Mouse (Mus musculus) embryonic facial prominence, embryonic 15.5 days (tissue): ENCODE data around the gene Furin. TPM values are rescaled to one million over a fixed set of nuclear protein-coding genes. Genes with fewer than 3 reads are reported as not detected.

Experiments
- ATAC-seq: fragments of 200-750 bp; cut with Nextera tagmentation; 2 replicates; pipeline ENCODE4 v1.8.0; 2017; ENCODE audit warnings: low read depth, moderate TSS enrichment; ENCODE audit not compliant: insufficient number of reproducible peaks, low FRiP score, low TSS enrichment
- H3K27ac ChIP-seq: fragments of 300-500 bp; sonication (generic); replicated peaks from 2 replicates; pipeline ENCODE4 v1.5.1; 2015; ENCODE audit warnings: mild to moderate bottlenecking, inconsistent platforms
- H3K27me3 ChIP-seq: fragments of 300-500 bp; sonication (generic); 2 replicates; pipeline ENCODE4 v1.6.1; 2015; ENCODE audit warnings: inconsistent platforms
- H3K36me3 ChIP-seq: fragments of 300-500 bp; sonication (generic); 2 replicates; pipeline ENCODE4 v1.6.1; 2015; ENCODE audit warnings: mild to moderate bottlenecking, inconsistent platforms
- H3K4me1 ChIP-seq: fragments of 300-500 bp; sonication (generic); 2 replicates; pipeline ENCODE4 v1.6.1; 2015; ENCODE audit warnings: inconsistent platforms
- H3K4me2 ChIP-seq: fragments of 300-500 bp; sonication (generic); replicated peaks from 2 replicates; pipeline ENCODE4 v1.6.1; 2015; ENCODE audit warnings: mild to moderate bottlenecking, inconsistent platforms
- H3K4me3 ChIP-seq: fragments of 300-500 bp; sonication (generic); replicated peaks from 2 replicates; pipeline ENCODE4 v1.5.1; 2015; ENCODE audit warnings: mild to moderate bottlenecking, inconsistent platforms
- H3K9ac ChIP-seq: fragments of 300-500 bp; sonication (generic); 2 replicates; pipeline ENCODE4 v1.6.1; 2015; ENCODE audit warnings: inconsistent platforms
- H3K9me3 ChIP-seq: fragments of 300-500 bp; sonication (generic); replicated peaks from 2 replicates; pipeline ENCODE4 v1.6.1; 2016; ENCODE audit warnings: inconsistent platforms
- WGBS: fragments of 180-500 bp; shearing (Covaris S2); methylation state at CpG from one replicate; pipeline ENCODE4 v1.1.7; 2015; 5-methylcytosine and 5-hydroxymethylcytosine counted together
- polyA plus RNA-seq: library from polyadenylated mRNA; unstranded; fragments of >200 nt; fragmentation: Nextera tagmentation; extraction: Ambion mirVana; gene quantifications from 2 replicates; pipeline ENCODE4 v1.2.1, GENCODE M21; 2015

Gene Furin
- polyA plus RNA-seq, 1 experiment from 2014 or later, result 16.0 TPM

DNA sequence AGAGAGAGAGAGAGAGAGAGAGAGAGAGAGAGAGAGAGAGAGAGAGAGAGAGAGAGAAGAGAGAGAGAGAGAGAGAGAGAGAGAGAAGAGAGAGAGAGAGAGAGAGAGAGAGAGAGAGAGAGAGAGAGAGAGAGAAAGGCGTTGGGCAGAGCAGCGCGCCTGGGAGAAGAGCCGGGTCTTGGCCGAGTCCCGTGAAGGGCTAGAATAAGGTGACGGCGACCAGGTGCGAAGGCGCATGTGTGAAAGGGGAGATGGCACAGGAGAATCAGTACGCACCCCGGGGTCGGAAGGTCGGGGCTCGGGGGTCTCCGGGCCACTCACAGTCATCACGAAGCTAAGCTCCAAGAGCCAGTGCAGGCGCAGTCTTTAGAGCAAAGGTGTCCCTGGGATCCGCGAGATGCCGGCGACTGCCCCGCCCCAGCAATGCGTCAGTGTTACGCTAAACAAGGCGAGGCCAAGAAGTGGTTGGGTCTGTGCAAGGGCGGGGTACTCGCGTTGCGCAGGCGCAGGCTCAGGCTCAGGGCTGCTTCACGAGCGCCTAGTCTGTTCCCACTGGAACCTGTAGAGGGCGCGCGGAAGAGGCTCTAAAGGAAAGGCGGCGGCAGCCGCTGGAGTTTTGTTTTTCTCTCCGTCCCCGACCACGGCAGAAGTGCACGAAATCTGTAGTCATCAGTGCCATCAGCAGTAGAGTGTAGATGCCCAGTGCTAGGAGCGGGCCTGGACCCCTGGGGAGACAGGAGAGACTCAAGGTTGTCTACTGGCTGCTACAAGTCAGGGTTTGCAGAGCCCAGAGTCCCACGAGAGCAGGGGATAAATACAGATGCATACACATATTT lies 65.2 kb downstream of the Furin start:
- peak overlapping the region; percentile 70 for H3K4me2 ChIP-seq
- H3K4me1 ChIP-seq, result peaks cover 43% of the 10 kb centered on the region
- peaks cover 23% of the 10 kb centered on the region for H3K36me3 ChIP-seq
- no peaks in the 10 kb centered on the region for H3K9me3 ChIP-seq
- peak; percentile 96 for ATAC-seq
- H3K4me3 ChIP-seq, result peak overlapping the region; percentile 67
- peak overlapping the region; percentile 47 for H3K9ac ChIP-seq
- no peaks in the 10 kb centered on the region for H3K27me3 ChIP-seq
- WGBS, result 0% methylated on average over 45 of the region's 45 CpGs
- peak overlapping the region; percentile 94 for H3K27ac ChIP-seq

DNA sequence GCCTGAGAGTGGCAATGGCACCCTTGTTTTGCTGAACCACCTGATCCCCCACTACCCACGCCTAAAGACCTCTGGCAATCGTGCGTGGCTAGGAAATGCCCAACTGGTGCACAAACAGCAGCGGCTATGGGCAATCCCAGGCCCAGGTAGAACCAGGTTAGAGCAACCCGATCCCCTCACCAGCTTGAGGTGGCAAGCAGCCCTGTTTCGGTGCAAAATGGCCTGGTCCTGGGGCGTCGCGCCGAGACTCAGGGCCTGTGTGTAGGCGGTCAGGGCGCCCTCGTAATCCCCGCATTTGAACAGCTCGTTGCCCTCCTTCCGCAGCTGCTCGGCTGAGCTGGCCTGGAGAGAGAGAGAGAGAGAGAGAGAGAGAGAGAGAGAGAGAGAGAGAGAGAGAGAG lies 65.9 kb downstream of the Furin start:
- Histone ChIP-seq H3K4me1 (peaks cover 43% of the 10 kb centered on the region), H3K4me3 (peak overlapping the region; percentile 67), H3K36me3 (peaks cover 29% of the 10 kb centered on the region), H3K4me2 (peak overlapping the region; percentile 70), H3K27me3 (no peaks in the 10 kb centered on the region), H3K9me3 (no peaks in the 10 kb centered on the region), H3K27ac (0 out of 2 replicates have a peak overlapping the region, but pooled peaks have one; percentile 4), H3K9ac (peak overlapping the region; percentile 52)
- WGBS, result 6% methylated on average over 17 of the region's 17 CpGs
- ATAC-seq, result no peak

Other genes with a start within 250 kb of the Furin start
- 23.0 and 25.2 TPM in 2 replicates for gene Sema4b, start 218.6 kb downstream of the Furin start, polyA plus RNA-seq
- gene Cib1, start 172.6 kb downstream of the Furin start, polyA plus RNA-seq, result 96.8 and 108 TPM in 2 replicates
- gene Gdpgp1, start 172.6 kb downstream of the Furin start, polyA plus RNA-seq, result 4.1 TPM in 2 replicates
- gene Ttll13, start 159.1 kb downstream of the Furin start, polyA plus RNA-seq, result 1.3 and 1.6 TPM in 2 replicates
- gene Ngrn, start 144.2 kb downstream of the Furin start, polyA plus RNA-seq, result 51.2 and 54.9 TPM in 2 replicates
- 12.3 and 17.1 TPM in 2 replicates for gene Vps33b, start 135.8 kb downstream of the Furin start, polyA plus RNA-seq
- 109 TPM in 2 replicates for gene Prc1, start 111.0 kb downstream of the Furin start, polyA plus RNA-seq
- gene Rccd1, start 81.0 kb downstream of the Furin start, polyA plus RNA-seq, result 10.4 and 10.8 TPM in 2 replicates
- gene Unc45a, start 64.4 kb downstream of the Furin start, polyA plus RNA-seq, result 55.6 and 57.7 TPM in 2 replicates
- 22.9 and 25.4 TPM in 2 replicates for gene Hddc3, start 62.3 kb downstream of the Furin start, polyA plus RNA-seq
- gene Man2a2, start 34.1 kb downstream of the Furin start, polyA plus RNA-seq, result 24.8 and 25.2 TPM in 2 replicates
- 16.4 and 16.7 TPM in 2 replicates for gene Fes, start 17.5 kb downstream of the Furin start, polyA plus RNA-seq
- 17.5 and 18.5 TPM in 2 replicates for gene Blm, start 129.7 kb upstream of the Furin start, polyA plus RNA-seq